Mouse (Mus musculus) liver, adult 10 weeks (tissue): ENCODE measurements around the gene Ghitm. TPM values are rescaled to one million over a fixed set of nuclear protein-coding genes. Genes with fewer than 3 reads are reported as not detected.

Experiments
- polyA plus RNA-seq: library from polyadenylated mRNA; stranded (reverse); fragments of 350-450 nt; fragmentation: Illumina TruSeq; extraction: RNeasy Lipid Tissue Mini Kit (QIAGEN cat#74804); gene quantifications from one replicate; pipeline ENCODE4 v1.2.3, GENCODE M21; 2014; ENCODE audit warnings: low read depth, low replicate concordance

Ghitm gene
- polyA plus RNA-seq: 400 TPM

GRCm38 (mm10) chr14:37135127-37135593 is at the start of gene Ghitm:
TSS of gene Ghitm (minus strand) at chr14:37135272.

GRCm38 (mm10) chr14:37113922-37114321 is 21.1 kb downstream of the Ghitm start, which contains the start of gene 2610528A11Rik:
TSS of gene 2610528A11Rik (minus strand) at chr14:37114022.

GRCm38 (mm10) chr14:37097956-37098530 is 37.0 kb downstream of the Ghitm start, which contains the start of gene Cdhr1:
TSS of gene Cdhr1 (minus strand) at chr14:37098347.

Other genes starting within 250 kb of the Ghitm start
- gene Ccser2, start 166.5 kb downstream of the Ghitm start, polyA plus RNA-seq: 25.4 TPM
- gene Rgr, start 86.3 kb downstream of the Ghitm start, polyA plus RNA-seq: not detected
- 14.0 TPM for gene Lrit1, start 80.4 kb downstream of the Ghitm start, polyA plus RNA-seq
- 5.6 TPM for gene Lrit2, start 67.3 kb downstream of the Ghitm start, polyA plus RNA-seq
- gene Cdhr1, start 36.9 kb downstream of the Ghitm start, polyA plus RNA-seq: not detected
- gene 2610528A11Rik, start 21.2 kb downstream of the Ghitm start, polyA plus RNA-seq: not detected